Mouse (Mus musculus) 416B (cell line): ENCODE results near the gene Pip4k2c.
A peak's percentile ranks its signal among the peaks of the same experiment; 100 is the strongest.
"Not testable (repeated sequence)": the region's sequence is repeated elsewhere in the genome, so short reads cannot be mapped to it uniquely, and the experiment has no call there.

Experiments
- DNase-seq: peaks from one replicate; pipeline ENCODE4 v3.0.0; 2011; ENCODE audit warnings: low read depth

The Pip4k2c gene

GRCm38 (mm10) chr10:127170837-127171272 is 40.5 kb downstream of the Pip4k2c start:
- peak; percentile 70 for DNase-seq

GRCm38 (mm10) chr10:127170002-127170401 is 41.4 kb downstream of the Pip4k2c start:
- DNase-seq, result no peak

GRCm38 (mm10) chr10:127167614-127168192 is 43.7 kb downstream of the Pip4k2c start:
- no peak for DNase-seq

GRCm38 (mm10) chr10:127166771-127167613 is 44.4 kb downstream of the Pip4k2c start:
- DNase-seq, result no peak

GRCm38 (mm10) chr10:127166404-127166715 is 45.0 kb downstream of the Pip4k2c start:
- no peak for DNase-seq

GRCm38 (mm10) chr10:127165654-127166403 is 45.6 kb downstream of the Pip4k2c start:
- DNase-seq, result peak; percentile 83

GRCm38 (mm10) chr10:127165354-127165653 is 46.1 kb downstream of the Pip4k2c start:
- no peak for DNase-seq

- DNase-seq, result peak; percentile 91
These were observed 46.6 kb downstream of the Pip4k2c start, which contains the start of gene B4galnt1 for GRCm38 (mm10) chr10:127164631-127165353. Gene B4galnt1, plus strand, starts transcription at chr10:127165225.

GRCm38 (mm10) chr10:127164190-127164589 is 47.2 kb downstream of the Pip4k2c start:
- no peak for DNase-seq

GRCm38 (mm10) chr10:127162771-127163261 is 48.6 kb downstream of the Pip4k2c start:
- peak; percentile 49 for DNase-seq

GRCm38 (mm10) chr10:127160728-127161127 is 50.7 kb downstream of the Pip4k2c start:
- no peak for DNase-seq

- DNase-seq, result no peak
These were observed 51.3 kb downstream of the Pip4k2c start for GRCm38 (mm10) chr10:127160081-127160480.

GRCm38 (mm10) chr10:127158471-127158870 is 52.9 kb downstream of the Pip4k2c start:
- no peak for DNase-seq

- no peak for DNase-seq
These were observed 54.9 kb downstream of the Pip4k2c start for GRCm38 (mm10) chr10:127156511-127156910.

- DNase-seq, result no peak
These were observed 55.3 kb downstream of the Pip4k2c start for GRCm38 (mm10) chr10:127156089-127156488.

- DNase-seq, result no peak
These were observed 56.7 kb downstream of the Pip4k2c start for GRCm38 (mm10) chr10:127154652-127155051.

GRCm38 (mm10) chr10:127154241-127154640 is 57.1 kb downstream of the Pip4k2c start:
- DNase-seq, result no peak

GRCm38 (mm10) chr10:127153323-127153722 is 58.1 kb downstream of the Pip4k2c start:
- no peak for DNase-seq

GRCm38 (mm10) chr10:127152556-127152955 is 58.8 kb downstream of the Pip4k2c start:
- not testable (repeated sequence) for DNase-seq

GRCm38 (mm10) chr10:127151233-127151632 is 60.2 kb downstream of the Pip4k2c start:
- peak; percentile 64 for DNase-seq

GRCm38 (mm10) chr10:127150471-127150872 is 60.9 kb downstream of the Pip4k2c start:
- peak; percentile 93 for DNase-seq

GRCm38 (mm10) chr10:127147135-127147534 is 64.2 kb downstream of the Pip4k2c start:
- DNase-seq, result no peak
